Mouse (Mus musculus) left cerebral cortex, postnatal 14 days (tissue): Measurements from ENCODE around the gene Btf3. TPM values are rescaled to one million over a fixed set of nuclear protein-coding genes. Genes with fewer than 3 reads are reported as not detected.
A peak's percentile ranks its signal among the peaks of the same experiment; 100 is the strongest.

Experiments used
- DNase-seq, 2 experiments: peaks; one replicate each; pipeline ENCODE4 v3.0.0; 2021 to 2022; ENCODE audit warnings: low spot score in 2 of 2, mixed read lengths in 1 of 2
- intact Hi-C: fragments of 180-260 bp; cut with DNase I; formaldehyde crosslinking; loops from one replicate; pipeline ENCODE4 v1.15.1; 2025
- long read RNA-seq, 2 experiments: library from polyadenylated mRNA; stranded (forward); transcript quantifications; one replicate each; pipeline ENCODE4 v2.0.0; 2021
- total RNA-seq, 2 experiments: library from RNA; stranded (reverse); gene quantifications; 2 replicates each; pipeline ENCODE4 v1.2.3; 2021

Gene Btf3
- 100 to 1,000 TPM; 185 to 191 TPM for total RNA-seq
- long read RNA-seq, experiment 1, transcript Btf3-205 (6 exons, 888 nt) = major isoform, 103 of 120 reads
- long read RNA-seq, experiment 1, transcript Btf3-201 (6 exons, 1,091 nt) = minor isoform, 13 of 120 reads
- long read RNA-seq, experiment 1, partial matches to known transcripts = 1 of 120 reads
- long read RNA-seq, experiment 1, other reads (novel, unspliced or antisense) = 1 of 120 reads
- long read RNA-seq, experiment 2, transcript Btf3-205 (6 exons, 888 nt) = major isoform, 66 of 75 reads
- long read RNA-seq, experiment 2, transcript Btf3-201 (6 exons, 1,091 nt) = minor isoform, 5 of 75 reads
- long read RNA-seq, experiment 2, partial matches to known transcripts = 1 of 75 reads
- long read RNA-seq, experiment 2, other reads (novel, unspliced or antisense) = 0 of 75 reads

- intact Hi-C loops = loop anchor here (5.0 kb wide), 1 partner anchor 54 kb away; the partner anchor contains the start of genes Ankra2 and Utp15
- DNase-seq = peak; percentile 95
Measured at GRCm38 (mm10) chr13:98316480-98317245, at the start of gene Btf3. Gene Btf3, minus strand, starts transcription at chr13:98317006.

DNA sequence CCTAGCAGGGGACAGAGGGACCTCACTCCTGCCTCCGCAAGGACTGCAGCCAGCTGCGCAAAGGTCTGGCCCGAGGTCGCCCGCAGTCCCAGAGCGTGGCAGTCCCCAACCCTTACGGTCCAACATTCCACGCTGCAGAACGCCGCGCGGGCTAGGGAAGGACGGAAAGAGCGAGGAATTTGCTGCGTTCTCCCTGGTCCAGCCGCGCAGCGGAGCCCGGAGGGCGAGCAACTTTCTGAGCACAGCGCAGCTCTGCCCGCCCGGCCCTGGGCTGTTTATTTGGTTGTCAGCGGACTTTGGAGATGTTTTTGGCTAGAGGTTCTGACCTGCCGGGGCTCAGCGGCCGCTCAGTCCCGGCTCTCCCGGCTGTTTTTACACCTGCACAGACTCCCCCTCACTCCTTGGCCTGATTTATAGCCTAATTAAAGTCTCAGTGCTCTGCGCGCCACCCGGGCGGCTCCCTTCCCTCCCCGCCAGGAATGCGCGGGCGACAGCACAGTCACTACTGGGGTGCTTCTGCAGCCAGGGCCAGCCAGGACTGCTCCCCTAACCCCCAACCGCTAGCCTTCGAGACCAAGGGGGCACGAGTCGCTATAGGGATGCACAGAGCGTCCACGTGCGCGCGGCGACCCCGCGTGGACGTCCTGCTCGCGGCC lies 49.1 kb upstream of the Btf3 start:
- intact Hi-C loops = no loop called here
- DNase-seq = no peak

- intact Hi-C loops = no loop called here
- DNase-seq = no peak
Measured at GRCm38 (mm10) chr13:98365081-98365480, 48.3 kb upstream of the Btf3 start.

DNA sequence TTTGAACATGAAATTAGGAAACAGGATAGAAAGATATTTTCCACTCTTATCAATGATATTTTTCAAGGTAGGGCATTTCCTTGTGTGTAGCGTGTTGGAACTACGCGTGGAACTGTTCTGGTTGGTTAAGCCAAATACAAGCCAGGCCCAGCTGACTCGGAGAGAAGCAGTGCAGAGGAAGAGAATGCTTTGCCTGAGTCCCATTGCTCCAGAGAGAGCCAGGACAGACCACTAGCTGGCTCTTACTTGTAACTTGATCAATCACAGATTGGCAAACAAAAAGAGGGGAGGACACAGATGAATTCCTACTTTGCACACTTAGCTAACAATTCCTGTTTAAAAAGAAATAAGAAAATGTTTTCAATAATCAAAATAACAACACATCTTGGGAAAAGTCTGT lies 46.2 kb upstream of the Btf3 start:
- intact Hi-C loops = loop anchor here (5.0 kb wide), 1 partner anchor 224 kb away; no protein-coding TSS in a partner anchor
- no peak for DNase-seq

GRCm38 (mm10) chr13:98361161-98361560 lies 44.4 kb upstream of the Btf3 start:
- intact Hi-C loops = loop anchor here (5.0 kb wide), 1 partner anchor 226 kb away; no protein-coding TSS in a partner anchor
- no peak for DNase-seq

DNA sequence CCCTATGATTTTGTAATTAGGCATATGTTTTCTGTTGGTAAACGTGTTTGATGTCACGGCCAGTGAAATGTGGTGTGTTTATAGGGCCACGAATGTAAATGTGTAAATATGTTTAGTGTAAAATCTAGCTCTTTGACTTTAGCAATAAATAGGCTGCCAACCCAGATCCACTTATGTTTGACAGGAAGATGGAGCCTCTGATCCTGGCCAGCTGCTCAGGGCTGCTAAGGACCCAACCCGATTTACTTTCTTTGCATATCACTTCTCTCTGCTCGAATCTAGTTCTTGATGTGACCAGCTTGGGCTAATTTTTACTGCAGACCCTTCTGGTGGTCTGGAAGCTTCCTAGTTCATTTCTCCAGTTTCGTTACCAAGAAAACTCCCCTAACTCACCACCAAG lies 43.6 kb upstream of the Btf3 start:
- intact Hi-C loops = loop anchor here (5.0 kb wide), 1 partner anchor 227 kb away; no protein-coding TSS in a partner anchor
- no peak for DNase-seq

GRCm38 (mm10) chr13:98359337-98359736 lies 42.5 kb upstream of the Btf3 start:
- intact Hi-C loops = loop anchor here (5.0 kb wide), 1 partner anchor 143 kb away; no protein-coding TSS in a partner anchor
- no peak for DNase-seq

DNA sequence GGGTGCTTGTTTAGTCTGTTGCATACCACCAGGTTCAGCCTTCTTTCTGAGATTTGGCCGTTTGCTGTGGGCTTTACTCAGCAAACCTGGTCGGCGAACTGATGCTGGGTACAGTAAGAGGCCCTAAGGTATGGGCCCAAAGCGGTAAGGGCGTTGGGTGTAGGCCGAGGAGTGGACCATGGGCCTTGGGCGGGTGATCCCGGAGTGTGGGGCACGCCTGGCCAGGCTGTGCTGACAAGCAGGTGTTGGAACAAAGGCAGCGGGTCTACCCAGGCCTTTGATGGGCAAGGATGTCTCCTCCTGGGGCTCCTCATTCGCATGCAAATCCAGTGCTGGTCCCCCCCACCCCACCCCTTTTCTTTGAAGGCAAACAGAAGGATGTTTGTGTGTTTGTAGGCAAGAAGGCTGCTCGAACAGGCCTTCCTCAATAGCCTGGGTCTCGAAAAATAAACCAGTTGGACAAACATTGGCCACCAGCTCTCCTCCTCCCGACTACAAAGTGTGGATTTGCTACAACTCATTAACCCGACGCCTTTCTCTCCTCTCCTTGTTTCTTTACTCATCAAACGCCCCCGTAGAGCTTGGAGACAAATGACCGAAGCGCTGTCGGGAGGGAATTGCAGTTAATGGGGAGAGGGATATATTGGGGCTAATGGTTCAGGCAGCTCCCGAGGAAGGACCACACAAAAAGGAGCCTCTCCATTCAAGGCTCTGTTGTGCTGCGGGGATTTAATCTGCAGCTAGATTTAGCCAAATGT lies 41.8 kb upstream of the Btf3 start:
- intact Hi-C loops = loop anchor here (5.0 kb wide), 1 partner anchor 144 kb away; no protein-coding TSS in a partner anchor
- no peak for DNase-seq

GRCm38 (mm10) chr13:98357433-98358423 lies 40.9 kb upstream of the Btf3 start:
- no peak for DNase-seq
- intact Hi-C loops = loop anchor here (5.0 kb wide), 1 partner anchor 145 kb away; no protein-coding TSS in a partner anchor

DNA sequence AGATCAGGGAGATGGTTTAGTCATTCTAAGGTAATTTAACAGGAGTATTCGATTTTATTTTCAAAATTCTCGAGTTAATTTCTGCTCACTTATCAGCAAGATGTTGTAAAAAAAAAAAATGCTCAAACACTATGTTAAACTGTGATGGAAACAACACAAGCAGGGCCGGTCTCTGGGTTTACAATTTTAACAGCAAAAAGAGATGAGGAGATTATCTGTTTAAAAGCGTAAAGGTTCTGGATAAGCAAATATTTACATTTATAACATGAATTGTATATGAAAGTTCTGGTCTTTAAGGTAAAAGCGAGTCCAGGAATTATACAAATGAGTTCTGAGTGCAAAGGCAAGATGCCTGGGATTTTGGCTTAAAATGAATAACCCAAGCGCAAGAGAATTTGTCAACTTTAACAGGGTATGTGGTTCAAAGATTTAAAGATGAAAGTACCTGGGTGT lies 40.2 kb upstream of the Btf3 start:
- no peak for DNase-seq
- intact Hi-C loops = loop anchor here (5.0 kb wide), 1 partner anchor 145 kb away; no protein-coding TSS in a partner anchor

- intact Hi-C loops = loop anchor here (5.0 kb wide), 1 partner anchor 146 kb away; no protein-coding TSS in a partner anchor
- DNase-seq = no peak
Measured at GRCm38 (mm10) chr13:98356176-98356972, 39.6 kb upstream of the Btf3 start.

GRCm38 (mm10) chr13:98355559-98356111 lies 38.8 kb upstream of the Btf3 start:
- no peak for DNase-seq
- intact Hi-C loops = loop anchor here (5.0 kb wide), 1 partner anchor 147 kb away; no protein-coding TSS in a partner anchor

DNA sequence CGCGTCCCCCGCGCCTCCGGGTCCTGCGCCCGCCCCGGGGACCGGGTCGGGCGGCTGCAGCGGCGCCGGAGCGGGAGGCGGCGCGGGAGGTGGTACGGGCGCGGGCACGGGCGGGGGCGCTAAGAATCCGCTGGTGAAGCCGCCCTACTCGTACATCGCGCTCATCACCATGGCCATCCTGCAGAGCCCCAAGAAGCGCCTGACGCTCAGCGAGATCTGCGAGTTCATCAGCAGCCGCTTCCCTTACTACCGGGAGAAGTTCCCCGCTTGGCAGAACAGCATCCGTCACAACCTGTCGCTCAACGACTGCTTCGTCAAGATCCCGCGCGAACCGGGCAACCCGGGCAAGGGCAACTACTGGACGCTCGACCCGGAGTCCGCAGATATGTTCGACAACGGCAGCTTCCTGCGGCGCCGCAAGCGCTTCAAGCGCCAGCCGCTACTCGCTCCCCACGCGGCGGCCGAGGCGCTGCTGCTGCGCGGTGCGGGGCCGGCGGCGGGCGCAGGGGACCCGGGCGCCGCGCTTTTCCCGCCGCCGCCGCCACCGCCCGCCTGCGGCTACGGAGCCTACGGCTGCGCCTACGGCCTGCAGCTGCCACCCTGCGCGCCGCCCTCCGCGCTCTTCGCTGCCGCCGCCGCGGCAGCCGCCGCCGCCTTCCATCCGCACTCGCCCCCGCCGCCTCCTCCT lies 38.2 kb upstream of the Btf3 start:
- peak in 1 of 2 experiments; percentile 15 for DNase-seq
- intact Hi-C loops = loop anchor here (5.0 kb wide), 1 partner anchor 147 kb away; no protein-coding TSS in a partner anchor

DNA sequence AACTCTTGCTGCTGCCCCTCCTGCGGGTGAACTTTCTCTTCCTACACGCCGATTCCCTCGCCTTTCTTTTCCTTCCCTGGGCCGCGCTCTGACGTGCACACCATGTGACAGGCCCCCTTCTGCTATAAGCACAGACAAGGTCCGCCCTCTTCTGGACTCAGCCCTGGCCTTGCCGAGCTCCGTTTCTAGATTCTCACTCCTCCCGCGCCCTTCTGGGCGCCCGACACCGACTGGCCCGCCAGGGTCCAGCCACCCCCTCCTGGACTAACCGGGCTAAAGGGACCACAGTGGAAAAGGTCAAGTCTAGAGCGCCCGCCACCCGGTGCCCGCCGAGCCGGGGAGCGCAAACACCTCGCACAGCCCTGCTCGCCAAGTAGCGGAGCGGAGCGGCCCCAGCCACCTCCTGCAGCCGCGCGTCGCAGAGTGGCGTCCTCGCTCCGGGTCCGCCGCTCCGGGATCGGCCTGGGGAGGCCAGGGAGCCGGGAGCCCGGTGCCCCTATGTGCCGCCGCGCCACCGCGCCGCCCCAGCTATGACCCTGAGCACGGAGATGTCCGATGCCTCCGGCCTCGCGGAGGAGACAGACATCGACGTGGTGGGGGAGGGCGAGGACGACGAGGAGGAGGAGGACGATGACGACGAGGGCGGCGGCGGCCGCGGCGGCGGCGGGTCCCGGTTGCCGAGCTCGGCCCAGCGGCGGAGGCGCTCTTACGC lies 37.4 kb upstream of the Btf3 start, which contains the start of gene Foxd1:
Foxd1 (plus strand) TSS at position 153 of the 712 bp plus-strand sequence.
- intact Hi-C loops = no loop called here
- no peak for DNase-seq

DNA sequence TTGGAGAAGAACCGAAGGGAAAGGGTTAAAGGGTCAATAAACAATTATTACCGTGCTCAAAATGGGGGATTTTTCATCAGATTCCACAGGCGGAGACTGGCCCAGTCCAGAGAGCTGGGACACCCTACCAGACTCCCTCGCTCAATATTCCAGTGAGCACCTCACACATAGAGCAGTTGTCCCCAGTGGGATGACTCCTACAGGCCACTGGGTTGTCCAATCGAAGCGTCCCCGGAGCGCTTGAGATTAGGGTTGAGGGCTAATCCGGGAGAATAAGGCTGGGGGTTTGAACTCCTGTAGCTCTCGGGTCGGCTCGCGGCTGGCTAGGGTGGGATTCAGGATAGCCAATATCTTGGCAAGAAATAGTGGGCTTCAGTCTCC lies 36.9 kb upstream of the Btf3 start:
- DNase-seq = no peak
- intact Hi-C loops = no loop called here
